Mouse (Mus musculus) lung, postnatal 0 days (tissue): ENCODE measurements around the gene Unc119.

Experiments used
- CTCF ChIP-seq: IDR thresholded peaks from 2 replicates; pipeline ENCODE4 v1.5.1; 2016; ENCODE audit warnings: antibody characterized with exemption, mild to moderate bottlenecking
- EP300 ChIP-seq: IDR thresholded peaks from 2 replicates; pipeline ENCODE4 v1.6.1; 2016; ENCODE audit warnings: antibody characterized with exemption, mild to moderate bottlenecking, control low read depth

DNA sequence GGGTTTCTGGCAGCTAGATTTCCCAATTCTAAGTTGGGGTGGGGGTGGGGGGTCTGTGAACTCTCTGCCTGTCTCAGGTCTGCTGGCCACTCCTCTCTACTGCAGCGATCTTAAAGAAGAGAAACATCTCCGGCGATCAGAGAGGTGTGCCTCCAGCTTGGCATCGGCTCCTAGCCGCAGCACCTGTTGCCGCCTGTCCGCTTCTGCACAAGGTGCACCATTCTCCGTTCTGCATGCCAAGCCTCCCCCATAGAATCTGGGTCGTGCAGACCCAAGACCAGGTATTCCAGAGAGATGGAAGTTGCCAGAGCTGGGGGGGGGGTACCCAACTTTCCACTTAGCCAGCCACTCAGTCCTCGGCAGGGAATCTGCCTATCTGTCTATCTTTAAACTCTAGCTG is 42.5 kb downstream of the Unc119 start:
- TF ChIP-seq CTCF (no peak), EP300 (no peak)
